Mouse (Mus musculus) left cerebral cortex, postnatal 25 days (tissue): Measurements from ENCODE around the gene Crybg2. TPM values are rescaled to one million over a fixed set of nuclear protein-coding genes. Genes with fewer than 3 reads are reported as not detected.
A peak's percentile ranks its signal among the peaks of the same experiment; 100 is the strongest.

Experiments used
- DNase-seq, 2 experiments: peaks; one replicate each; pipeline ENCODE4 v3.0.0; 2022; ENCODE audit warnings: low spot score in 2 of 2, mixed read lengths in 1 of 2
- intact Hi-C: fragments of 180-260 bp; cut with DNase I; formaldehyde crosslinking; loops from one replicate; pipeline ENCODE4 v1.15.1; 2025
- total RNA-seq, 2 experiments: library from RNA; stranded (reverse); gene quantifications; 2 replicates each; pipeline ENCODE4 v1.2.3; 2021

The Crybg2 gene
- total RNA-seq, 2 experiments from 2014 or later, result 1.8 to 2.7 TPM

GRCm38 (mm10) chr4:134092382-134093288 is 32.0 kb downstream of the Crybg2 start:
- peak in 1 of 2 experiments; percentile 23 for DNase-seq
- intact Hi-C loops, result loop anchor here (1.0 kb wide), 1 partner anchor 32 kb away; no protein-coding TSS in a partner anchor

GRCm38 (mm10) chr4:134094004-134094564 is 33.5 kb downstream of the Crybg2 start:
- intact Hi-C loops, result no loop called here
- no peak for DNase-seq

- intact Hi-C loops, result no loop called here
- no peak for DNase-seq
Observed at GRCm38 (mm10) chr4:134094923-134095547, 34.4 kb downstream of the Crybg2 start, which contains the start of gene Cd52. Gene Cd52, minus strand, starts transcription at chr4:134095082.

GRCm38 (mm10) chr4:134096120-134096519 is 35.5 kb downstream of the Crybg2 start:
- no peak for DNase-seq
- intact Hi-C loops, result no loop called here

GRCm38 (mm10) chr4:134097015-134097608 is 36.5 kb downstream of the Crybg2 start:
- DNase-seq, result no peak
- intact Hi-C loops, result no loop called here

GRCm38 (mm10) chr4:134098628-134099027 is 38.0 kb downstream of the Crybg2 start:
- peak in 1 of 2 experiments; percentile 50 for DNase-seq
- intact Hi-C loops, result no loop called here

- DNase-seq, result no peak
- intact Hi-C loops, result no loop called here
Observed at GRCm38 (mm10) chr4:134100245-134100644, 39.6 kb downstream of the Crybg2 start.

GRCm38 (mm10) chr4:134101979-134102741 is 41.5 kb downstream of the Crybg2 start, which contains the start of gene Ubxn11:
Gene Ubxn11, plus strand, starts transcription at chr4:134102570.
- DNase-seq, result peak; percentile 91 to 97
- intact Hi-C loops, result no loop called here

- intact Hi-C loops, result no loop called here
- DNase-seq, result no peak
Observed at GRCm38 (mm10) chr4:134102742-134103119, 42.1 kb downstream of the Crybg2 start.

GRCm38 (mm10) chr4:134106105-134106504 is 45.5 kb downstream of the Crybg2 start:
- intact Hi-C loops, result no loop called here
- no peak for DNase-seq

- peak; percentile 46 to 91 for DNase-seq
- intact Hi-C loops, result loop anchor here (1.0 kb wide), 1 partner anchor 17 kb away; no protein-coding TSS in a partner anchor
Observed at GRCm38 (mm10) chr4:134107730-134108129, 47.1 kb downstream of the Crybg2 start.

- no peak for DNase-seq
- intact Hi-C loops, result no loop called here
Observed at GRCm38 (mm10) chr4:134108196-134108595, 47.6 kb downstream of the Crybg2 start.

GRCm38 (mm10) chr4:134110653-134111052 is 50.0 kb downstream of the Crybg2 start:
- intact Hi-C loops, result no loop called here
- no peak for DNase-seq

GRCm38 (mm10) chr4:134112403-134112802 is 51.8 kb downstream of the Crybg2 start:
- intact Hi-C loops, result no loop called here
- no peak for DNase-seq

GRCm38 (mm10) chr4:134113356-134113994 is 52.9 kb downstream of the Crybg2 start:
- intact Hi-C loops, result no loop called here
- DNase-seq, result no peak

GRCm38 (mm10) chr4:134114038-134114437 is 53.4 kb downstream of the Crybg2 start:
- no peak for DNase-seq
- intact Hi-C loops, result no loop called here

- intact Hi-C loops, result no loop called here
- DNase-seq, result no peak
Observed at GRCm38 (mm10) chr4:134115215-134116144, 54.9 kb downstream of the Crybg2 start.

- no peak for DNase-seq
- intact Hi-C loops, result no loop called here
Observed at GRCm38 (mm10) chr4:134116501-134116900, 55.9 kb downstream of the Crybg2 start.
